Mouse (Mus musculus): ENCODE data around the gene Kiz. TPM values are rescaled to one million over a fixed set of nuclear protein-coding genes. Genes with fewer than 3 reads are reported as not detected.

Kiz gene
- polyA plus RNA-seq, 1 experiment from 2014 or later: 34.3 TPM

GRCm38 (mm10) chr2:147011474-147012140 is 155.9 kb downstream of the Kiz start:
- H3K4me1 ChIP-seq (ENCODE audit: control insufficient read depth, insufficient read depth, low read length): peaks cover 19% of the 10 kb centered on the region
- peak overlapping the region; percentile 87; the same call in 1 of the 2 replicates for H3K9ac ChIP-seq (replicated peaks; ENCODE audit: low read length)
- ATAC-seq (ENCODE audit: low FRiP score, low TSS enrichment) (no peak), DNase-seq (no peak)
- whole genome bisulfite sequencing: 90% methylated on average over 3 of the region's 3 CpGs
- peak overlapping the region; percentile 94; the same call in 1 of the 2 replicates for H3K27ac ChIP-seq (replicated peaks; ENCODE audit: low read depth, low read length)
- H3K4me3 ChIP-seq (replicated peaks; ENCODE audit: low read depth, low read length): peak overlapping the region; percentile 75
- no peaks in the 10 kb centered on the region for H3K9me3 ChIP-seq (ENCODE audit: control insufficient read depth, low read length)
- peak overlapping the region; percentile 63 for H3K4me2 ChIP-seq (ENCODE audit: low read length)
- H3K36me3 ChIP-seq (ENCODE audit: control insufficient read depth, insufficient read depth, low read length): no peaks in the 10 kb centered on the region
- no peaks in the 10 kb centered on the region for H3K27me3 ChIP-seq (ENCODE audit: control insufficient read depth, insufficient read depth, low read length)

GRCm38 (mm10) chr2:147012141-147012622 is 156.5 kb downstream of the Kiz start:
- DNase-seq (no peak), ATAC-seq (ENCODE audit: low FRiP score, low TSS enrichment) (no peak)
- Histone ChIP-seq H3K27me3 (ENCODE audit: control insufficient read depth, insufficient read depth, low read length) (no peaks in the 10 kb centered on the region), H3K36me3 (ENCODE audit: control insufficient read depth, insufficient read depth, low read length) (no peaks in the 10 kb centered on the region), H3K4me2 (ENCODE audit: low read length) (peak overlapping the region; percentile 63), H3K4me3 (replicated peaks; ENCODE audit: low read depth, low read length) (peak overlapping the region; percentile 75), H3K27ac (replicated peaks; ENCODE audit: low read depth, low read length) (peak overlapping the region; percentile 94), H3K9ac (replicated peaks; ENCODE audit: low read length) (peak overlapping the region; percentile 87), H3K4me1 (ENCODE audit: control insufficient read depth, insufficient read depth, low read length) (peaks cover 19% of the 10 kb centered on the region), H3K9me3 (ENCODE audit: control insufficient read depth, low read length) (no peaks in the 10 kb centered on the region)
- 53% methylated on average over 7 of the region's 7 CpGs for WGBS

- Histone ChIP-seq H3K36me3 (ENCODE audit: control insufficient read depth, insufficient read depth, low read length) (no peaks in the 10 kb centered on the region), H3K9me3 (ENCODE audit: control insufficient read depth, low read length) (no peaks in the 10 kb centered on the region), H3K4me1 (ENCODE audit: control insufficient read depth, insufficient read depth, low read length) (peaks cover 19% of the 10 kb centered on the region), H3K27ac (replicated peaks; ENCODE audit: low read depth, low read length) (peak within 1 kb of the TSS; percentile 94), H3K4me3 (replicated peaks; ENCODE audit: low read depth, low read length) (peak within 1 kb of the TSS; percentile 75), H3K9ac (replicated peaks; ENCODE audit: low read length) (peak within 1 kb of the TSS; percentile 87), H3K4me2 (ENCODE audit: low read length) (peak within 1 kb of the TSS; percentile 63), H3K27me3 (ENCODE audit: control insufficient read depth, insufficient read depth, low read length) (no peaks in the 10 kb centered on the region)
- peak; percentile 98 for DNase-seq
- peak; percentile 96 for ATAC-seq (ENCODE audit: low FRiP score, low TSS enrichment)
- under 1% methylated on average over 37 of the region's 37 CpGs for WGBS
Measured at GRCm38 (mm10) chr2:147012623-147013184, 157.0 kb downstream of the Kiz start, which contains the start of gene Xrn2. Gene Xrn2 (plus strand): TSS chr2:147012996.

GRCm38 (mm10) chr2:147013194-147013969 is 157.7 kb downstream of the Kiz start:
- Histone ChIP-seq H3K4me1 (ENCODE audit: control insufficient read depth, insufficient read depth, low read length) (peaks cover 19% of the 10 kb centered on the region), H3K9ac (replicated peaks; ENCODE audit: low read length) (peak overlapping the region; percentile 87), H3K4me2 (ENCODE audit: low read length) (peak overlapping the region; percentile 63), H3K4me3 (replicated peaks; ENCODE audit: low read depth, low read length) (peak overlapping the region; percentile 75), H3K9me3 (ENCODE audit: control insufficient read depth, low read length) (no peaks in the 10 kb centered on the region), H3K36me3 (ENCODE audit: control insufficient read depth, insufficient read depth, low read length) (no peaks in the 10 kb centered on the region), H3K27ac (replicated peaks; ENCODE audit: low read depth, low read length) (peak overlapping the region; percentile 94), H3K27me3 (ENCODE audit: control insufficient read depth, insufficient read depth, low read length) (no peaks in the 10 kb centered on the region)
- under 1% methylated on average over 59 of the region's 59 CpGs for WGBS
- peak; percentile 91 for ATAC-seq (ENCODE audit: low FRiP score, low TSS enrichment)
- peak; percentile 89 for DNase-seq

GRCm38 (mm10) chr2:147014101-147014886 is 158.6 kb downstream of the Kiz start:
- H3K4me3 ChIP-seq (replicated peaks; ENCODE audit: low read depth, low read length): peak overlapping the region; percentile 75
- H3K4me1 ChIP-seq (ENCODE audit: control insufficient read depth, insufficient read depth, low read length): peaks cover 19% of the 10 kb centered on the region
- ATAC-seq (ENCODE audit: low FRiP score, low TSS enrichment) (no peak), DNase-seq (peak; percentile 18)
- H3K9me3 ChIP-seq (ENCODE audit: control insufficient read depth, low read length): no peaks in the 10 kb centered on the region
- H3K9ac ChIP-seq (replicated peaks; ENCODE audit: low read length): peak overlapping the region; percentile 87
- H3K36me3 ChIP-seq (ENCODE audit: control insufficient read depth, insufficient read depth, low read length): no peaks in the 10 kb centered on the region
- H3K4me2 ChIP-seq (ENCODE audit: low read length): peak overlapping the region; percentile 63
- WGBS: 32% methylated on average over 15 of the region's 15 CpGs
- no peak overlapping the region for H3K27ac ChIP-seq (replicated peaks; ENCODE audit: low read depth, low read length)
- H3K27me3 ChIP-seq (ENCODE audit: control insufficient read depth, insufficient read depth, low read length): no peaks in the 10 kb centered on the region

Other genes starting within 250 kb of the Kiz start
- 77.5 and 93.9 TPM in 2 replicates for gene Xrn2, start 157.1 kb downstream of the Kiz start, polyA plus RNA-seq (2014; fragmentation: Nextera tagmentation; extraction: Ambion mirVana)
- gene Nkx2-4, start 229.6 kb downstream of the Kiz start, polyA plus RNA-seq (2014; fragmentation: Nextera tagmentation; extraction: Ambion mirVana): not detected in 2 replicates

Measured in midbrain, embryonic 14.5 days (tissue).